Mouse (Mus musculus): ENCODE measurements around the gene Nckap5. TPM values are rescaled to one million over a fixed set of nuclear protein-coding genes. Genes with fewer than 3 reads are reported as not detected.

Nckap5 gene
- total RNA-seq (2023) = not detected

DNA sequence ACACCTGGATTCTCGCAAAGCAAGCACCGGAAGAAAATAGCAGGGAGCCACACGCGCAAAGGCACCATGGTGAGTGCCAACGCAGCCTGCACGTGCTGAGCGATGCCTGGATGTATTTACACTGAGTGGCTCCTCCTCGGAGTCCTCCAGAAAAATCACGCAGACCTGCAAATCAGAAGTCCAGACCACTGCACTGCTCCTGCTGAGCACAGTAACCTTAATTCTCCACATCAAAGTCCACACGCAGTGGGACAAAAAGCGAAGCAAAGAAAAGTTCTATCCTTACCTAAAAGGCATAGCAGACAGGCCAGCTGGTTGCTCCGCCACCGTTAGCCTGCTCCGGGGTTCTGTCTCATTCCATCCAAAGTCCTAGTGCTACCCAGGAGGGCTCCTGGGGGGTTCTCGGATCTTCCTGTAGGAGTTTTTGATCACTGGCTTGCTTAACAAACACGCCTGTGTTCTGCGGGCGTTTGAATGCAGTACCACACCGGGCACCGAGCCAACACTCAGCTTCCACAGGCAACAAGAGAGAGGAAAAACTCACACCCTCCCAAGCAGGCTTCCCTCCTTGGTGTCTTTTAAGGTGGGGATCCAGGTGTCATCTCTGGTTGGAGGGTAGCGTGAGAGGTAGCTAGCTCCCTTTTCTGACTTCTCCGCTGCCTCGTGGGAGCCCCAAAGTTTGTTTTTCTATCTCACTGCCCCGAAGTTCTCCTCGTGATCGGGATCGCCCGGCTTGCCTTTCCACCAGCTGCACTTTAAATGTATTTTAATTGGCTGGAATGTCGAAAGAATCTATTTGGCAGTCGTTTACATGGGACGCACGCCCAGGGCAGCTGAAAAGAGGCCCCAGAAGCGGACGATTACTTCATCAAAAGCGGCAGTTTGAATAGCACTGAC, at the start of gene Nckap5:
TSS of gene Nckap5 (minus strand) at position 769 of the 897 bp plus-strand sequence.

DNA sequence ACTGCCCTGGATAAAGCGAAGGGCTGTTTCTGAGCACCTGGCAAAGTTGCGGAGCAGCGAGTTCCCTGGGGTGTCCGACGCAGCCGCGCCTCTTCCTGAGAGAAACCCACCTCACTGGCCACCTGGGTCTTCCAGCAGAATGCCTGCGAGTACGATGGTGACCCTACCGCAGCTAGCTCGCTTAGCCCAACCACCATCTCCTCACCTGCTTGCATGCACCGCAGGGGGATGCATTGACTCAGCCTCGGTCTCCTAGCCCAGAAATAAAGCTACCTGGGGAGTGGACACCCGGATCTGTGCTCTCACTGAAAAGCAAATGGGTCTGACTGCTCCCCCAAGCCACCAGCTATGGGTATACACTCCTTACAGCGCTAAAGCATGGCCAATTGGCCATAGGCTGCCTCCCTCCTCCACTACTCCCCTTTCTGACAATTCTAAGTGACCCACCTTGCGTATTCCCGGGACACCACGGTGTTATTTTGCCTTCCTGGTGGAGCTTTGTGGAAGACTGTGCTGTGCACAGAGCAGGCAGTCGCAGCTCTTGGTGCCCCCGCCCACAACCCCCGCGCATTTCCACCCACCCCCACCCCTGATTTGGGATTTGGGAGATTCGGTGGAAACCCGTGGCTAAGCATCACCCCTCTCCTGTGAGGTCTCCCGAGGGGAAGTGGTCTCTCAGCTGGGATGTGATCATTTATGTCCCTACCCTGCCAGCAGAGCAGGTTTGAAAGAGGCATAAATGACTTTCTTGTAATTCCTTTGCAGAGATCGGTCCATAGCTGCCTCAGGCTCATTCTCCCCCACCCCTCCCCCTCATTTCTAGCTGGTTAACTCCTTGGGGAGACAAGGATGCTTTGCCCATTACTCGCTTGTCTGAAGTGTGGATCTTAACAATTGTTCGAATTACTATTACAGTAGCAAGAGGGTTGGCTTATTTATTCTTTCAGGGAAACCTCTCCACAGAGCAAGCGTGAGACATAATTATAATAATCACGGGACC, 917.7 kb downstream of the Nckap5 start, which contains the start of gene Lypd1:
TSS of gene Lypd1 (minus strand) at position 501 of the 1,000 bp plus-strand sequence.

